Mouse (Mus musculus): ENCODE results near the gene Fam163b. TPM values are rescaled to one million over a fixed set of nuclear protein-coding genes. Genes with fewer than 3 reads are reported as not detected.

Fam163b gene
- polyA plus RNA-seq, 1 experiment from 2014 or later: 0.31 TPM

GRCm38 (mm10) chr2:27163851-27164250, 21.6 kb upstream of the Fam163b start:
- no peak overlapping the region for H3K27ac ChIP-seq (replicated peaks)
- peaks cover 25% of the 10 kb centered on the region for H3K4me1 ChIP-seq
- H3K4me3 ChIP-seq (replicated peaks): no peak overlapping the region
- no peaks in the 10 kb centered on the region for H3K27me3 ChIP-seq
- no peak overlapping the region for H3K4me2 ChIP-seq (replicated peaks)
- no peak overlapping the region; the same call in 1 of the 2 replicates for H3K9ac ChIP-seq
- H3K36me3 ChIP-seq: no peaks in the 10 kb centered on the region
- no peak for ATAC-seq (ENCODE audit: insufficient number of reproducible peaks, low FRiP score, low TSS enrichment, low read depth)
- WGBS: 51% methylated on average over 5 of the region's 5 CpGs
- H3K9me3 ChIP-seq (replicated peaks): no peaks in the 10 kb centered on the region

GRCm38 (mm10) chr2:27162656-27163055, 20.4 kb upstream of the Fam163b start:
- no peak overlapping the region for H3K4me2 ChIP-seq (replicated peaks)
- WGBS: 55% methylated on average over 11 of the region's 11 CpGs
- no peak for ATAC-seq (ENCODE audit: insufficient number of reproducible peaks, low FRiP score, low TSS enrichment, low read depth)
- no peaks in the 10 kb centered on the region for H3K36me3 ChIP-seq
- no peaks in the 10 kb centered on the region for H3K9me3 ChIP-seq (replicated peaks)
- H3K27me3 ChIP-seq: no peaks in the 10 kb centered on the region
- no peak overlapping the region for H3K9ac ChIP-seq
- H3K4me1 ChIP-seq: peaks cover 21% of the 10 kb centered on the region
- no peak overlapping the region for H3K4me3 ChIP-seq (replicated peaks)
- no peak overlapping the region for H3K27ac ChIP-seq (replicated peaks)

GRCm38 (mm10) chr2:27161526-27161925, 19.2 kb upstream of the Fam163b start:
- H3K4me1 ChIP-seq: peaks cover 10% of the 10 kb centered on the region; the same call in 1 of the 2 replicates
- no peak for ATAC-seq (ENCODE audit: insufficient number of reproducible peaks, low FRiP score, low TSS enrichment, low read depth)
- no peak overlapping the region for H3K4me2 ChIP-seq (replicated peaks)
- no peaks in the 10 kb centered on the region for H3K27me3 ChIP-seq
- H3K36me3 ChIP-seq: no peaks in the 10 kb centered on the region
- no peak overlapping the region for H3K4me3 ChIP-seq (replicated peaks)
- no peak overlapping the region for H3K27ac ChIP-seq (replicated peaks)
- H3K9ac ChIP-seq: no peak overlapping the region
- H3K9me3 ChIP-seq (replicated peaks): no peaks in the 10 kb centered on the region
- WGBS: 86% methylated on average over 2 of the region's 2 CpGs

- no peak for ATAC-seq (ENCODE audit: insufficient number of reproducible peaks, low FRiP score, low TSS enrichment, low read depth)
- 64% methylated on average over 6 of the region's 6 CpGs for WGBS
These were observed 14.3 kb upstream of the Fam163b start for GRCm38 (mm10) chr2:27156596-27156995.

GRCm38 (mm10) chr2:27154466-27155185, 12.3 kb upstream of the Fam163b start:
- Histone ChIP-seq H3K4me3 (replicated peaks) (no peak overlapping the region), H3K27me3 (no peaks in the 10 kb centered on the region), H3K36me3 (no peaks in the 10 kb centered on the region), H3K27ac (replicated peaks) (no peak overlapping the region), H3K4me1 (no peaks in the 10 kb centered on the region), H3K9me3 (replicated peaks) (no peaks in the 10 kb centered on the region), H3K4me2 (replicated peaks) (no peak overlapping the region), H3K9ac (no peak overlapping the region)
- WGBS: 74% methylated on average over 10 of the region's 10 CpGs
- no peak for ATAC-seq (ENCODE audit: insufficient number of reproducible peaks, low FRiP score, low TSS enrichment, low read depth)

More at GRCm38 (mm10) chr2:27156596-27156995, 14.3 kb upstream of the Fam163b start:
- H3K36me3 ChIP-seq: no peaks in the 10 kb centered on the region
- no peak overlapping the region for H3K9ac ChIP-seq
- no peak overlapping the region for H3K4me2 ChIP-seq (replicated peaks)
- no peak overlapping the region for H3K4me3 ChIP-seq (replicated peaks)
- H3K27ac ChIP-seq (replicated peaks): no peak overlapping the region
- no peaks in the 10 kb centered on the region for H3K4me1 ChIP-seq
- no peaks in the 10 kb centered on the region for H3K27me3 ChIP-seq
- no peaks in the 10 kb centered on the region for H3K9me3 ChIP-seq (replicated peaks)

- no peaks in the 10 kb centered on the region for H3K9me3 ChIP-seq (replicated peaks)
- no peak for ATAC-seq (ENCODE audit: insufficient number of reproducible peaks, low FRiP score, low TSS enrichment, low read depth)
- no peak overlapping the region for H3K9ac ChIP-seq
- no peaks in the 10 kb centered on the region for H3K4me1 ChIP-seq
- no peaks in the 10 kb centered on the region for H3K27me3 ChIP-seq
- no peak overlapping the region for H3K27ac ChIP-seq (replicated peaks)
- H3K36me3 ChIP-seq: no peaks in the 10 kb centered on the region
- no peak overlapping the region for H3K4me2 ChIP-seq (replicated peaks)
- WGBS: 26% methylated on average over 2 of the region's 2 CpGs
- H3K4me3 ChIP-seq (replicated peaks): no peak overlapping the region
These were observed 7.2 kb upstream of the Fam163b start for GRCm38 (mm10) chr2:27149457-27149856.

GRCm38 (mm10) chr2:27146840-27147239, 4.5 kb upstream of the Fam163b start:
- WGBS: 73% methylated on average over 6 of the region's 6 CpGs
- no peaks in the 10 kb centered on the region for H3K9me3 ChIP-seq (replicated peaks)
- H3K9ac ChIP-seq: no peak overlapping the region
- no peak for ATAC-seq (ENCODE audit: insufficient number of reproducible peaks, low FRiP score, low TSS enrichment, low read depth)
- H3K36me3 ChIP-seq: no peaks in the 10 kb centered on the region
- no peak overlapping the region for H3K27ac ChIP-seq (replicated peaks)
- H3K27me3 ChIP-seq: peaks cover 13% of the 10 kb centered on the region
- peaks cover 9% of the 10 kb centered on the region for H3K4me1 ChIP-seq
- no peak overlapping the region for H3K4me2 ChIP-seq (replicated peaks)
- no peak overlapping the region for H3K4me3 ChIP-seq (replicated peaks)

GRCm38 (mm10) chr2:27144957-27145356, 2.7 kb upstream of the Fam163b start:
- 65% methylated on average over 2 of the region's 2 CpGs for WGBS
- no peaks in the 10 kb centered on the region for H3K36me3 ChIP-seq
- peaks cover 10% of the 10 kb centered on the region for H3K4me1 ChIP-seq
- peaks cover 30% of the 10 kb centered on the region for H3K27me3 ChIP-seq
- no peak overlapping the region for H3K9ac ChIP-seq
- ATAC-seq (ENCODE audit: insufficient number of reproducible peaks, low FRiP score, low TSS enrichment, low read depth): no peak
- H3K4me3 ChIP-seq (replicated peaks): no peak overlapping the region
- no peak overlapping the region for H3K27ac ChIP-seq (replicated peaks)
- no peak overlapping the region for H3K4me2 ChIP-seq (replicated peaks)
- H3K9me3 ChIP-seq (replicated peaks): no peaks in the 10 kb centered on the region

- no peak for ATAC-seq (ENCODE audit: insufficient number of reproducible peaks, low FRiP score, low TSS enrichment, low read depth)
- no peaks in the 10 kb centered on the region for H3K36me3 ChIP-seq
- H3K4me2 ChIP-seq (replicated peaks): no peak overlapping the region
- peaks cover 48% of the 10 kb centered on the region for H3K27me3 ChIP-seq
- 58% methylated on average over 4 of the region's 4 CpGs for WGBS
- H3K9me3 ChIP-seq (replicated peaks): no peaks in the 10 kb centered on the region
- H3K27ac ChIP-seq (replicated peaks): no peak overlapping the region
- no peak overlapping the region for H3K9ac ChIP-seq
- H3K4me1 ChIP-seq: peaks cover 10% of the 10 kb centered on the region
- no peak overlapping the region for H3K4me3 ChIP-seq (replicated peaks)
These were observed 3.9 kb downstream of the Fam163b start for GRCm38 (mm10) chr2:27138356-27138755.

- Histone ChIP-seq H3K9ac (no peak overlapping the region), H3K9me3 (replicated peaks) (no peaks in the 10 kb centered on the region), H3K4me1 (peaks cover under 1% of the 10 kb centered on the region; the same call in 1 of the 2 replicates), H3K36me3 (no peaks in the 10 kb centered on the region), H3K27me3 (peaks cover 35% of the 10 kb centered on the region), H3K4me3 (replicated peaks) (no peak overlapping the region), H3K4me2 (replicated peaks) (no peak overlapping the region), H3K27ac (replicated peaks) (no peak overlapping the region)
- 62% methylated on average over 1 of the region's 1 CpGs for WGBS
- ATAC-seq (ENCODE audit: insufficient number of reproducible peaks, low FRiP score, low TSS enrichment, low read depth): no peak
These were observed 5.5 kb downstream of the Fam163b start for GRCm38 (mm10) chr2:27136789-27137188.

GRCm38 (mm10) chr2:27136336-27136735, 6.0 kb downstream of the Fam163b start:
- Histone ChIP-seq H3K9me3 (replicated peaks) (no peaks in the 10 kb centered on the region), H3K9ac (no peak overlapping the region), H3K4me3 (replicated peaks) (no peak overlapping the region), H3K27me3 (peaks cover 30% of the 10 kb centered on the region), H3K4me1 (no peaks in the 10 kb centered on the region), H3K4me2 (replicated peaks) (no peak overlapping the region), H3K36me3 (no peaks in the 10 kb centered on the region), H3K27ac (replicated peaks) (no peak overlapping the region)
- 63% methylated on average over 3 of the region's 3 CpGs for WGBS
- no peak for ATAC-seq (ENCODE audit: insufficient number of reproducible peaks, low FRiP score, low TSS enrichment, low read depth)

- H3K27ac ChIP-seq (replicated peaks): no peak overlapping the region
- no peak overlapping the region for H3K9ac ChIP-seq
- 71% methylated on average over 5 of the region's 5 CpGs for WGBS
- H3K36me3 ChIP-seq: no peaks in the 10 kb centered on the region
- no peak overlapping the region for H3K4me2 ChIP-seq (replicated peaks)
- no peaks in the 10 kb centered on the region for H3K4me1 ChIP-seq
- no peak for ATAC-seq (ENCODE audit: insufficient number of reproducible peaks, low FRiP score, low TSS enrichment, low read depth)
- H3K4me3 ChIP-seq (replicated peaks): no peak overlapping the region
- H3K9me3 ChIP-seq (replicated peaks): no peaks in the 10 kb centered on the region
- peaks cover 26% of the 10 kb centered on the region for H3K27me3 ChIP-seq
These were observed 6.4 kb downstream of the Fam163b start for GRCm38 (mm10) chr2:27135935-27136334.
